In the genomic region with DNA sequence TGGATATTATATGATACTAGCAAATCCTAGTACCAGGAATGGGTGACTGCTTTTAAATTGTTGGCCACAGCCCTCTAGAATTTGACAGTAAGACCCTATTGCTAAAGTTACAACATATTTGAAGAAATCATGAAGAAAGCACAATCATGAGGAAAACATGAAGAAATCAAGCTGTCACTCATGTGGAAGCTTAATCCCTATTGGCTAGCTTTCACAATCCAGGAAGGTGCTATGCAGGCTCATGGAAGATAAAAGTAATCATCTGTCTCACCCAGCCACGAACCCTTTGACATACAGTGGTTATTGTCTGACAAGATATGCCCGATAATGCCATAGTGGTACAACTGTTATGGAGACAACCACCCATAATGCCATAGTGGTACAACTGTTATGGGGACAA, we compare ENCODE assay signal across 15 mouse cellular contexts. TPM values are rescaled to one million over a fixed set of nuclear protein-coding genes. Genes with fewer than 3 reads are reported as not detected.
"Had no signal": no experiment of that assay in that cellular context is flagged by ENCODE, and none has a peak within 500 bp of the region (broad histone marks: within the 10 kb centered on the region; RNA-seq: fewer than 3 reads in every experiment).

No protein-coding gene starts in this region.

- ATAC-seq: midbrain, embryonic 13.5 days; midbrain, embryonic 15.5 days had no signal

- H3K4me1 ChIP-seq: liver, embryonic 15.5 days; megakaryocyte, embryonic 14.5 days; midbrain, embryonic 13.5 days; midbrain, embryonic 15.5 days; neural tube, embryonic 12.5 days had no signal

- H3K9me3 ChIP-seq: liver, embryonic 15.5 days had no signal

- DNase-seq: lung, postnatal 4 days; right cerebral cortex, postnatal 14 days; right cerebral cortex, postnatal 4 days; spleen, adult 18-20 months; thymus, adult 18-20 months; thymus, postnatal 14 days; thymus, postnatal 36 days had no signal

- H3K36me3 ChIP-seq: liver, embryonic 15.5 days; midbrain, embryonic 13.5 days; midbrain, embryonic 15.5 days; neural tube, embryonic 12.5 days had no signal

- H3K27ac ChIP-seq: liver, embryonic 15.5 days; midbrain, embryonic 13.5 days; midbrain, embryonic 15.5 days; neural tube, embryonic 12.5 days had no signal

- H3K4me2 ChIP-seq: liver, embryonic 15.5 days; lung, embryonic 14.5 days; midbrain, embryonic 11.5 days; midbrain, embryonic 13.5 days; midbrain, embryonic 15.5 days; neural tube, embryonic 12.5 days had no signal

- H3K4me3 ChIP-seq: liver, embryonic 15.5 days; megakaryocyte, embryonic 14.5 days; midbrain, embryonic 13.5 days; midbrain, embryonic 15.5 days; neural tube, embryonic 12.5 days had no signal

- H3K27me3 ChIP-seq: liver, embryonic 15.5 days; megakaryocyte, embryonic 14.5 days; midbrain, embryonic 13.5 days; midbrain, embryonic 15.5 days; neural tube, embryonic 12.5 days had no signal

- H3K9ac ChIP-seq: liver, embryonic 15.5 days; lung, embryonic 14.5 days; midbrain, embryonic 13.5 days; midbrain, embryonic 15.5 days; neural tube, embryonic 12.5 days had no signal

RNA-seq across cellular contexts. Expression of a gene that starts 32.2 kb away (rescaled TPM):
- polyA plus RNA-seq: small intestine, adult 2 months had no signal
